Mouse (Mus musculus) hindbrain, embryonic 10.5 days (tissue): ENCODE data around the gene Emx1. TPM values are rescaled to one million over a fixed set of nuclear protein-coding genes. Genes with fewer than 3 reads are reported as not detected.

Experiments used
- DNase-seq: peaks from one replicate; pipeline ENCODE4 v3.0.0-alpha.2; 2017; ENCODE audit warnings: low spot score
- H3K27ac ChIP-seq: fragments of 300-500 bp; sonication (generic); 2 replicates; pipeline ENCODE4 v1.5.1; 2016; ENCODE audit warnings: mild to moderate bottlenecking, moderate library complexity
- H3K27me3 ChIP-seq: fragments of 300-500 bp; sonication (generic); 2 replicates; pipeline ENCODE4 v1.6.1; 2016; ENCODE audit warnings: mild to moderate bottlenecking; ENCODE audit not compliant: poor library complexity, insufficient read depth, severe bottlenecking
- H3K36me3 ChIP-seq: fragments of 300-500 bp; sonication (generic); 2 replicates; pipeline ENCODE4 v1.6.1; 2016; ENCODE audit warnings: mild to moderate bottlenecking, moderate library complexity
- H3K4me1 ChIP-seq: fragments of 300-500 bp; sonication (generic); replicated peaks from 2 replicates; pipeline ENCODE4 v1.6.1; 2016; ENCODE audit warnings: mild to moderate bottlenecking
- H3K4me3 ChIP-seq: fragments of 300-500 bp; sonication (generic); 2 replicates; pipeline ENCODE4 v1.5.1; 2016; ENCODE audit warnings: mild to moderate bottlenecking, moderate library complexity
- H3K9me3 ChIP-seq: fragments of 300-500 bp; sonication (generic); 2 replicates; pipeline ENCODE4 v1.6.1; 2016; ENCODE audit warnings: mild to moderate bottlenecking, moderate library complexity
- WGBS: fragments of 180-500 bp; shearing (Covaris S2); methylation state at CpG from one replicate; pipeline ENCODE4 v1.1.7; 2016; 5-methylcytosine and 5-hydroxymethylcytosine counted together
- polyA plus RNA-seq: library from polyadenylated mRNA; unstranded; fragments of >200 nt; fragmentation: Nextera tagmentation; extraction: Ambion mirVana; gene quantifications from 2 replicates; pipeline ENCODE4 v1.2.1, GENCODE M21; 2016

The Emx1 gene
- polyA plus RNA-seq, 1 experiment from 2014 or later, result 0.52 TPM

DNA sequence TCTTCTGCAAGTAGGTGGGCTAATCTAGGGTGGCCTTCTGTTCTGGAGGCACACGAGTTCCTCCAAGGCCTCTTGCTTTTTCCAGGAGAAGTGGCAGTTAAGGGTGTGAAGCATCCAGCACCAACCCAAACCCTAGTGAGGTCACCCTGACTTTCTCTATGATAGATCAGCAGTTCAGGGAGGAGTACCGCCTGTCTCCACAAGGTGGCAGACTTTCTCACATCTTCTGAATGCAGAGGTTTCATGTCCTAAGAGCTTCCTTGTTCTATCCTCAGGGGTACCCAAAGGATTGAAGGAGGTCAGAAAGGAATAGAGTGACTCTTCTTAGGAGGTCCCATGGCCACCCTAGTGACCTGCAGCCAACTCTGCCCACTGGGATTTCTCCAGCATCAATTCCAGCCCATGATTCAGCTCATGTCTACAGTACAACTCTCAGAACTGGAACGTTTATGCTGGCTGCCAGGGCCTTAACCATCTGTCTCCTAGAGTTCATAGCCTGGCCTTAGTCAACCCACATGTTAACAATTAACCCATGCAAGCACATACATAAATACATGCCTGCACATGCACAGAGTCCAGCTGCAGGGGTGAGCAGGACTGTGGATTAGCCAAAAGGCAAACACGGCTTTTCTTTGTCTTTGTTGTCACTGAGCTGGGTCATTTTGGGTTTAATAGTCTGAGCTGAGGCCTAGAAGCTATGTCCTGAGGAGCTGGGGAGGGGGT is 26.9 kb upstream of the Emx1 start:
- Histone ChIP-seq H3K27ac (no peak overlapping the region), H3K4me3 (no peak overlapping the region), H3K27me3 (peaks cover 35% of the 10 kb centered on the region), H3K9me3 (no peaks in the 10 kb centered on the region), H3K36me3 (no peaks in the 10 kb centered on the region), H3K4me1 (peaks cover 4% of the 10 kb centered on the region)
- DNase-seq, result peak; percentile 82
- 46% methylated on average over 4 of the region's 4 CpGs for WGBS

DNA sequence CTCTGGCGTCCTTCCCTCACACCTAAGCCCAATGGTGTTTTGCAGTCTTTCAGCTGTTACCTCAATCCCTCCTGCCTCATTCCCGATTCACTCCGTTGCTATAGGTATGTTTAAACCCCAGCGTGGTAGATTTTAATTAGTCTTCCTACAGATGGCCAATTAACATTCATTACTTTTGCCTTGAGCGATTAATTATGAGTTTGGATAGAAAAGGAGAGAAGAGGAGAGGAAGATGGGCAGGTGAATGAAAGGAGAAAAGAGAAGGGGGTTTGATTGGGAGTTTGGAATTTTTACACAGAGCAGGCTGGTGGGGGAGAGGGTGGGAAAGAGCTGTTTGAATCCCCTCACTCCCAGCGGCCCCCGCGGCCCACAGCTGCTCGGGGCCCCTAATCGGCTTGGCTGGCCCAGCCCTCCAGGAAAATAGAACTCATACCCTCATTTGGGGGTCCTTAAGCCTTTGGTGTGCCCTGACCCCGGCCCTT is 21.8 kb upstream of the Emx1 start:
- 55% methylated on average over 11 of the region's 11 CpGs for WGBS
- Histone ChIP-seq H3K27me3 (peaks cover 30% of the 10 kb centered on the region), H3K9me3 (no peaks in the 10 kb centered on the region), H3K36me3 (no peaks in the 10 kb centered on the region), H3K4me3 (no peak overlapping the region), H3K4me1 (peaks cover 18% of the 10 kb centered on the region), H3K27ac (no peak overlapping the region)
- no peak for DNase-seq

DNA sequence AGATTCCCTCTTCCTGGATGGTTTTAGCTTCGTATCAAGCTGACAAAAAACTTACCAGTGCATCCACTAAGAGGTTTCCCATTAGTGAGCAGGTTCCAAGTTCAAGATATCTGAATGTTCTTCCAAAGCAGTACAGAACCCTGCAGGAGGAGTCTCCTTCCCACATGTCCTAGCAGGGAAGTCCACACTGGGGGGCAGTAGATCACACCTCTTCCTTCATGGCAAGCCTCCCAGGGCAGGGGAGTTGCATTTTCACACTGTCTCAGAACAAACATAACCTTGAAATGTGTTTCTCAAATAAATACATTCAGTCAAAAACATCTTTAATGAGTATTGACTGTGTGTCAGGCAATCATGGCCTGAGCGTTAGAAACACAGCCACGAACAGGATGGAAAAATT is 7.7 kb upstream of the Emx1 start:
- H3K27ac ChIP-seq, result no peak overlapping the region
- no peak overlapping the region for H3K4me3 ChIP-seq
- no peak for DNase-seq
- H3K9me3 ChIP-seq, result no peaks in the 10 kb centered on the region
- H3K27me3 ChIP-seq, result peaks cover 33% of the 10 kb centered on the region
- no peaks in the 10 kb centered on the region for H3K4me1 ChIP-seq
- 81% methylated on average over 3 of the region's 3 CpGs for WGBS
- H3K36me3 ChIP-seq, result no peaks in the 10 kb centered on the region

DNA sequence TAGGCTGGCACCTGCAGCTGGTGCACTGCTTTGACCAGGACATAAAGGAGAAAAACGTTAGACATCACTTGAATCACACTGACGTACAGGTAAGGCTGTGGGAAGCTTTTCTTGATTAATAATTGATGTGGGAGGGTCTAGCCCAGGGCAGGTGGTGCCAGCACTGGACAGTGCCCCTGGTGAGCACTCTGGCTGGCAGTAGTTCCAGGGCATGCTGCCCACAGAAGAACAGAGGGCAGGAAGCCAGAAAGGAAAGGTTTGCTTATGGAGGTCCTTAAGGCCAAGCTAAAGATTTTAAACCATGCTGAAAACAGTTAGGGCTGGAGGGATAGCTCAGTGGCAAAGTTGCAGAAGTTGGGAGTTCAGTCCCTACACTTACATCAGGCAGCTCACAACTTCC is 7.2 kb upstream of the Emx1 start:
- H3K4me3 ChIP-seq, result no peak overlapping the region
- H3K4me1 ChIP-seq, result no peaks in the 10 kb centered on the region
- DNase-seq, result no peak
- WGBS, result 67% methylated on average over 2 of the region's 2 CpGs
- no peak overlapping the region for H3K27ac ChIP-seq
- H3K27me3 ChIP-seq, result peaks cover 37% of the 10 kb centered on the region
- H3K9me3 ChIP-seq, result no peaks in the 10 kb centered on the region
- no peaks in the 10 kb centered on the region for H3K36me3 ChIP-seq

DNA sequence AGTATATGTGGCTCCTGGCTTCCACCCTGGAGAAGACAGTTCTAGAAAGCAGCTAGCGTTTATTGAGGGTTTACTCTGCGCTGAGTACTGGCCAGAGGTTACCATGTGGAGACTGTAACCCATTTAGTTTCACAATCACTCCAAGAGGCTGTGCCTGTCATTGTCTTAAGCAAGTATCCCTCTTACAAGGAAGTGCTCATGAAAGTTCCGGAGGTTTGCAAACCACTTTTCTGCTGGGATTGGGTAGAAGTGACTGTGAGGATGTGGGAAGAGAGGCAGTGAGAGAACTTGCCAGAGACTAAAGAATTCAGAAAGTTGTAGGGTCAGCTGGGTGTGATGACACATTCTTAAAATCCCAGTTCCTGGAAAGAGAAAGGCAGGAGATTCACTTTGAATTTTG is 3.3 kb upstream of the Emx1 start:
- DNase-seq, result no peak
- Histone ChIP-seq H3K4me1 (peaks cover 34% of the 10 kb centered on the region), H3K4me3 (no peak overlapping the region), H3K27ac (no peak overlapping the region), H3K27me3 (peaks cover 71% of the 10 kb centered on the region), H3K36me3 (no peaks in the 10 kb centered on the region), H3K9me3 (no peaks in the 10 kb centered on the region)
- WGBS, result 60% methylated on average over 3 of the region's 3 CpGs

DNA sequence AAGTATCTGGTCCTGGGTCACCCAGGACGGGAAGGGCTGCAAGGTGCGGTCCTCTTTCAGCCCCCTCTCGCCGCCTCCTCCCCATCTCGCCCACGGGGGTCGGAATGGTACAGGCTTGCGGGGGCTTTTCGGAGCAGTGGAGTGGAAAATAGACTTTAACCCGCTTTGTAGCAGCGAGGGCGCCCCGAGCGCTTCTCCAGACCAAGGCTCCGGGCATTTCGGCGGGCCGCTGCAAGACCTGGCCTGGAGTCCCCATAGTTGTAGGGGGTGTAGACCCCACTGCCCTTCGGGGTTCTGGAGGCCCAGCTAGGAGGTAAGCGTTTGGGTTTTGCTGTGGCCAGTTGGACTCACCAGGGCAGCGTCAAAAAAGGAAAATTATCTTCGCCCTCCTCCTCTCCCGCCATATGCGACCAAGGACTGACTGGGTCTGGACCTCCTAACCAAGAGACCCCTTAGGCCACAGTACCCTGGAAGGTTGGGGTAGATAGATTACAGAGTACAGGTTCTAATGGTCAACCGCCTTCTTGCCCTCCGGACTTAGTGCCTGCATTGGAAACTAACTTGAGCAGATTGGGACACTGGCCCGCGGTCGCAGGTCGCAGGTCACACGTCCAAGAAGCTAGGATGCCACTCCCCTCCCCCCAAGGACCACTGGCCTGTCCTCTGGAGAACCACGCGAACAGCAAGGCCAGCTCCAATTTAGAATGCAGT is 1.1 kb upstream of the Emx1 start:
- Histone ChIP-seq H3K9me3 (no peaks in the 10 kb centered on the region), H3K27ac (no peak overlapping the region), H3K36me3 (no peaks in the 10 kb centered on the region), H3K4me1 (peaks cover 49% of the 10 kb centered on the region), H3K27me3 (peaks cover 91% of the 10 kb centered on the region), H3K4me3 (peak overlapping the region; percentile 57)
- WGBS, result 1% methylated on average over 33 of the region's 33 CpGs
- peak; percentile 56 for DNase-seq

DNA sequence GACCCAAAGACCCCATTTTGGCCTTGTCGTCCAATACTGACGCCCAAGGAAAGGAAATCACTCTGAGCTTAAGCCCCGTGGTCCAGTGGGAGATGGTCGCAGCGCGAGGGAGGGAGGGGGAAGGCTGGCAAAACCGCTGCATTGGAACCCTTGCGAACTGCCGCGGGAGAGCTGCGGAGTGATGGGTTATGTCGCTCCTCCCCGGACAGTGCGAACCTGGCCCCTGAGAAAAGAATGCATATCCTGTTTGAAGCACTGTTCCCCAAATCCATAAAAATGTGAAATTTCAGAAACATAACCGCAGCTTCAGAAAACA is 536 bp upstream of the Emx1 start:
- no peaks in the 10 kb centered on the region for H3K9me3 ChIP-seq
- H3K27ac ChIP-seq, result no peak overlapping the region
- no peak for DNase-seq
- H3K36me3 ChIP-seq, result no peaks in the 10 kb centered on the region
- peaks cover 49% of the 10 kb centered on the region for H3K4me1 ChIP-seq
- peaks cover 94% of the 10 kb centered on the region for H3K27me3 ChIP-seq
- under 1% methylated on average over 15 of the region's 15 CpGs for WGBS
- peak overlapping the region; percentile 57 for H3K4me3 ChIP-seq

DNA sequence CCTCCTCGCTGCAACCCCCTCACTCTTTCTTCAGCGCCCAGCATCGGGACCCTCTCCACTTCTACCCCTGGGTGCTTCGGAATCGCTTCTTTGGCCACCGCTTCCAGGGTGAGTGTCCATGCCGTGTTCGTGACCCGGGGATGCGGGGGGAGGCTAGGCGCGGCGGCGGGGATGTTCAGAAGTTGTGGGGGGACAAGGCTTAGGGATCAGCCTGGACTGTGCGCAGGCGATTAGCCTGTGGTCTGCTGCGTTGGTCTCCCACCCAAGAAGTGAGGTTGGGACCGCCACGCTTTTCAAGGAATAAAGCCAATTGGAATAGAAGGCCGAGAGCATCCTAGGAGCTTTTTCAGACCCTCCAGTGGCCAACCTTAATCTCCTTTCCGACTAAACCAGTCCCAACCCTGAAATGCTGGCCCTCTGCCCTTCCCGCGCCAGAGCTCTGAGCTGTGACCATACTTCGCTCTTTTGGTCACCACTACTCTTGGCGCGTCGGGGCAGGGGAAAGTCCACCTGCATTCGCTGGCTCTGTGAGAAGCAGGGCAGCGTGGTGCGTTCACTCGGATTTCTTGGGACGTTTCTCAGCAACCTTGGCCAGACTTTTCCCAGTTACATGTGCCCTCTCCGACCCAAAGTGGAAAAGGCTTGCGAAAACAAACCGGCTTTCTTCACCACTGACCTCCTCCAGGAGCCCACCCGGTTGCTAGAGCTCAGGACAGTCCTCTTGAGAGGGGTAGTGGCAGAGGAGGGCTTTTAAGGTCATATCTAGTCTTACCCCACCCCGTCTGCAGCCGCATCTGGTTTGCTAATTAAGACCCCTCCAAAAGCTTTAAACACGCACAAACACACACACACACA is 1.2 kb downstream of the Emx1 start:
- Histone ChIP-seq H3K4me3 (peak overlapping the region; percentile 57), H3K4me1 (peaks cover 49% of the 10 kb centered on the region), H3K9me3 (no peaks in the 10 kb centered on the region), H3K36me3 (no peaks in the 10 kb centered on the region), H3K27ac (peak overlapping the region; percentile 70; the same call in 1 of the 2 replicates), H3K27me3 (peaks cover 99% of the 10 kb centered on the region)
- DNase-seq, result peak; percentile 68
- under 1% methylated on average over 39 of the region's 39 CpGs for WGBS

DNA sequence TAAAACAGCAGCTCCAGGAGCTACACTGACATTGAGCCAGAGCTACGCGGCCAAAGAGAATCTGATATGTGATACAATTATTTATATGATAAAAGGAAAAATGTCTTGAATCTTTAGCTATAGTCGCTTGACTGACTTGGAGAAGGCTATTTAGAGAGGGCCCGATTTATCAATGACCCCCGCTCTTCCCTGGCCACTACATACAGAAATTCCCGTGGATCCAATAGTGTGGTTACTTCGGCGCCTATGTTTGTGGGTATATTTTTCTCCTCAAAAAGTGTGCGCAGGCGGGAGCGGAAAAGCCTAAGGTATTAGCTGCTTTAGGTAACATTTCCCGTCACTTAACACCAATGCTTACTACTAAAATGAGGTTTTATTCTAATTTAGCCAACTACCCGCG is 2.1 kb downstream of the Emx1 start:
- peak overlapping the region; percentile 45; the same call in 1 of the 2 replicates for H3K4me3 ChIP-seq
- peaks cover 99% of the 10 kb centered on the region for H3K27me3 ChIP-seq
- 5% methylated on average over 14 of the region's 14 CpGs for WGBS
- H3K27ac ChIP-seq, result no peak overlapping the region
- no peaks in the 10 kb centered on the region for H3K9me3 ChIP-seq
- DNase-seq, result no peak
- no peaks in the 10 kb centered on the region for H3K36me3 ChIP-seq
- H3K4me1 ChIP-seq, result peaks cover 56% of the 10 kb centered on the region

DNA sequence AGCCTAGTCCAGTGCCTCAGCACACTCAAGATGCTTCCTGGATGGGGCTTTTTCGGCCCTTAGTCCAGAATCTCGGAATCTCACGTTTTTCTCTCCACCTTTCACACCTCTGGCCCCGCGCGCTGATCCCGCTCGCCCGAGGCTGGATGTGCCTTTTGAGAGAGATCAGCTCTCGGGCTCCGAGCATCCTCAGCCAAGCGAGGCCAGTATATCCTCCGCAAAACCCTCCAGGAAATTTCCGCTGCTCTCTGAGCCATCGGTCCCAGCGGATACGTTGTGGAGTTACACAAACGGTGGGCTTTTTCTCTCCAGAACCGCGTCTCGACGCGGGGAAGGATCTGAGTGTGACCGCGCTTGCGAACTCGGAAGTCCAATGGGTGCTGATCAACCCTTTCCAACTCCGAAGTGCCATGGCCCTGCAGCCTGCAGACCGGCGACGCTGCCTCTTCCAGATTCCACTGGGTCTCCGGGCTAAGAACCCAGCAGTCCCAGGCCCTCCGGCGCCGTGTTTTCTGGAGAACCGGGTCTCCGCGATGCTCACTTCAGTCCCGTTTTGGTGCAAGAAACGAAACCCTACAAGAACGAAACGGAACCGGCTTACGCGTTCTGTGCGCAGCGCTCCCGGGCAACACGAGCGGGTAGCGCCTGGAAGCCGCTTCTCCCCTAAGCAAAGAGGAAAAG is 2.8 kb downstream of the Emx1 start:
- under 1% methylated on average over 52 of the region's 52 CpGs for WGBS
- H3K36me3 ChIP-seq, result no peaks in the 10 kb centered on the region
- no peaks in the 10 kb centered on the region for H3K9me3 ChIP-seq
- H3K4me3 ChIP-seq, result peak overlapping the region; percentile 45
- peaks cover 100% of the 10 kb centered on the region for H3K27me3 ChIP-seq
- peak; percentile 74 for DNase-seq
- H3K4me1 ChIP-seq, result peaks cover 56% of the 10 kb centered on the region
- H3K27ac ChIP-seq, result no peak overlapping the region

DNA sequence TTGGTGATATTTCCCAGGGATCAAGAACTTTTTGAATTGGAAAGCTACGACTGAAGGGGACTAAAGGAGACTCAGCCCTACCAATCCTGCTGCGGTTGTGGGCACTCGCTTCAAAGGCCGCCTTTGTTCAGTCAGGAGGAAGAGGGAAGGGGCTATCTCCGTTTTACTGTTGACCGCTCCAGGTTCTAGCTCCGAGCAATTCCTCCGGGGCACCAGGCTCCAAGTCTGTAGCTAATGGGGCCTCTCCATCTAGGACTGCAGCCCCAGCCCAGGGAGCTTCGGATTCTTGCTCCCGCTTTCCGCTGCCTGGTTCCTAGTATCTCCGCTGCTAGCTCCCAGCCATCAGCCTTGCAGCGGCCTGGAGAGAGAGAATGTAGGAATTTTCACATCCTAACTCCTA is 3.4 kb downstream of the Emx1 start:
- WGBS, result 2% methylated on average over 13 of the region's 13 CpGs
- Histone ChIP-seq H3K4me3 (peak overlapping the region; percentile 45), H3K27me3 (peaks cover 100% of the 10 kb centered on the region), H3K36me3 (no peaks in the 10 kb centered on the region), H3K27ac (no peak overlapping the region), H3K4me1 (peaks cover 52% of the 10 kb centered on the region), H3K9me3 (no peaks in the 10 kb centered on the region)
- peak; percentile 69 for DNase-seq

DNA sequence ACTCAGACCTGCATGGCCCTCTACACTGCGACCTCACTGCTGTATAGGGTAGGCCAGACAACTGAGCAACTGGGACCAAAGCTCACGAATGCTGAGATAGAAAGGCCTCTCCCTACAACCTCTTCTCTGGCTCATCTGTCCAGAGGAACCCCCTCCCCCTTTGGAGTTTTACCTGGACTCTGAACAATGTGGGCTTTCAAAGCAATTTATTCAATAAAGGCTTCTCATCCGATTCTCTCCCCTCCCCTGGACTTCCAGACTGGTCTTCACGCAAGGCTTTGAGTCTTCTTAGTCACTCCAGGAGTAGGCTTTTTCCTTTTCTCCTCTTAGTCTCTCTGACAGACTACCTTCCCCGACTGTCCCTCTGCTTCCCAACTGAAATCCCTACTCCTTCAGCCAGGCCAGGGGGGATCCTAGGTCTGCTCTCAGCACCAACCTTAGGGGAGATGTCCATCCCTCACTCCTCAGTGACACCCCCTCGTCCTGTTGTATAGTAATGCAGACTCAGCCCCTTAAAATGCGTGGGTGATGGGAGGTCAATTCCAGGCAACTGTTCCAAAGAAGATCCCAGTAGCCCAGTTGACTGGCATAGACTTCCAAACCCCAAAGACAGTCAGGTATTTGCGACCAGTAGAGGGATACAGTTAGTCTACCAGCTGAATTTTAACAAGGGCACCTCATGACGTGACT is 4.7 kb downstream of the Emx1 start:
- H3K27me3 ChIP-seq, result peaks cover 99% of the 10 kb centered on the region
- no peak overlapping the region for H3K4me3 ChIP-seq
- no peaks in the 10 kb centered on the region for H3K36me3 ChIP-seq
- no peaks in the 10 kb centered on the region for H3K9me3 ChIP-seq
- H3K4me1 ChIP-seq, result peaks cover 39% of the 10 kb centered on the region
- DNase-seq, result peak; percentile 34
- H3K27ac ChIP-seq, result no peak overlapping the region
- WGBS, result 10% methylated on average over 9 of the region's 9 CpGs
